Mouse (Mus musculus) C2C12 (cell line): Measurements from ENCODE around the gene Snx8.

Source experiments
- CEBPB ChIP-seq: IDR thresholded peaks from one replicate; pipeline ENCODE4 v1.6.1; 2011; ENCODE audit warnings: low read depth, mild to moderate bottlenecking, control low read depth, moderate library complexity
- CTCF ChIP-seq: IDR thresholded peaks from one replicate; pipeline ENCODE4 v1.5.1; 2011; ENCODE audit not compliant: control insufficient read depth, insufficient read depth, insufficient read length
- MAX ChIP-seq: IDR thresholded peaks from one replicate; pipeline ENCODE4 v1.6.1; 2011; ENCODE audit warnings: mild to moderate bottlenecking, control low read depth
- MYOD1 ChIP-seq: IDR thresholded peaks from one replicate; pipeline ENCODE4 v1.6.1; 2011; ENCODE audit warnings: low read depth; ENCODE audit not compliant: control insufficient read depth, insufficient read length
- USF1 ChIP-seq: IDR thresholded peaks from one replicate; pipeline ENCODE4 v1.6.1; 2011; ENCODE audit warnings: low read depth, mild to moderate bottlenecking, control low read depth, moderate library complexity

DNA sequence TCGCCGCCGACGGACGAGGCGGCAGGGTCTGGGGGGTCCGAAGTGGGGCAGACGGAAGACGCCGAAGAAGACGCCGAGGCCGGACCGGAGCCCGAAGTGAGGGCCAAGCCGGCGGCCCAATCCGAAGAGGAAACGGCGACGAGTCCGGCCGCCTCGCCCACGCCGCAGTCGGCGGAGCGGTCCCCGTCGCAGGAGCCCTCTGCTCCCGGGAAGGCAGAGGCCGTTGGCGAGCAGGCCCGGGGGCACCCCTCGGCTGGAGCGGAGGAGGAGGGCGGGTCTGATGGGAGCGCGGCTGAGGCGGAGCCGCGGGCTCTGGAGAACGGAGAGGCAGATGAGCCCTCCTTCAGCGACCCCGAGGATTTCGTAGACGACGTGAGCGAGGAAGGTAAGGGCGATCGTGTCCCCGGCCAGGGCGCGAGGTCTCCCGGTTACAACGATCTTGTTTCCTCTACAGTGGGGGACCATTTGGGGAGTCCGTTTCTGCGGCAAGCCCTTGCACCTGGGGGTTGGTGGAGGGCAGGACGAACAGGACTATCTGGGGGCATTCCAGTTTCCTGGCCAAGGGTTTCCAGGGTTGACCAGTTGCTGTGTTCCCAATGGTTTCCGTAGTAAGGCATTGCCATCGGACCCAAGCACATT, 30.5 kb upstream of the Snx8 start:
- TF ChIP-seq CEBPB = no peak
- TF ChIP-seq CTCF = no peak
- TF ChIP-seq MAX = no peak
- no peak for TF ChIP-seq USF1
- no peak for TF ChIP-seq MYOD1
